Mouse (Mus musculus) embryonic facial prominence, embryonic 11.5 days (tissue): ENCODE measurements around the gene Adcy10. TPM values are rescaled to one million over a fixed set of nuclear protein-coding genes. Genes with fewer than 3 reads are reported as not detected.

ENCODE experiments used
- ATAC-seq: fragments of 200-750 bp; cut with Nextera tagmentation; replicated peaks from 2 replicates; pipeline ENCODE4 v1.8.0; 2017; ENCODE audit warnings: low read depth; ENCODE audit not compliant: insufficient number of reproducible peaks, low FRiP score, low TSS enrichment
- DNase-seq: peaks from one replicate; pipeline ENCODE4 v3.0.0-alpha.2; 2015; ENCODE audit warnings: low spot score
- H3K27ac ChIP-seq: fragments of 300-500 bp; sonication (generic); replicated peaks from 2 replicates; pipeline ENCODE4 v1.5.1; 2014; ENCODE audit warnings: mild to moderate bottlenecking, low read depth, low read length, control low read depth
- H3K27me3 ChIP-seq: fragments of 300-500 bp; sonication (generic); 2 replicates; pipeline ENCODE4 v1.6.1; 2014; ENCODE audit warnings: mild to moderate bottlenecking, low read length, moderate library complexity, mixed read lengths; ENCODE audit not compliant: control insufficient read depth, insufficient read depth
- H3K36me3 ChIP-seq: fragments of 300-500 bp; sonication (generic); replicated peaks from 2 replicates; pipeline ENCODE4 v1.6.1; 2014; ENCODE audit warnings: low read depth, mild to moderate bottlenecking, low read length, moderate library complexity, mixed read lengths; ENCODE audit not compliant: control insufficient read depth, insufficient read depth
- H3K4me1 ChIP-seq: fragments of 300-500 bp; sonication (generic); 2 replicates; pipeline ENCODE4 v1.6.1; 2014; ENCODE audit warnings: low read length, mixed read lengths; ENCODE audit not compliant: control insufficient read depth, insufficient read depth
- H3K4me2 ChIP-seq: fragments of 300-500 bp; sonication (generic); 2 replicates; pipeline ENCODE4 v1.6.1; 2014; ENCODE audit warnings: low read depth, mild to moderate bottlenecking, control low read depth, low read length, moderate library complexity
- H3K4me3 ChIP-seq: fragments of 300-500 bp; sonication (generic); 2 replicates; pipeline ENCODE4 v1.5.1; 2014; ENCODE audit warnings: low read depth, low read length, control low read depth
- H3K9ac ChIP-seq: fragments of 300-500 bp; sonication (generic); replicated peaks from 2 replicates; pipeline ENCODE4 v1.6.1; 2014; ENCODE audit warnings: mild to moderate bottlenecking, control low read depth, low read length
- H3K9me3 ChIP-seq: fragments of 300-500 bp; sonication (generic); replicated peaks from 2 replicates; pipeline ENCODE4 v1.6.1; 2016; ENCODE audit warnings: mild to moderate bottlenecking, low read length, inconsistent platforms, mixed read lengths; ENCODE audit not compliant: control insufficient read depth
- WGBS: fragments of 180-500 bp; shearing (Covaris S2); extraction: QIAGEN DNeasy Blood & Tissue Kit; methylation state at CpG from one replicate; pipeline ENCODE4 v1.1.7; 2014; 5-methylcytosine and 5-hydroxymethylcytosine counted together
- polyA plus RNA-seq: library from polyadenylated mRNA; unstranded; fragments of >200 nt; fragmentation: Nextera tagmentation; extraction: Ambion mirVana; gene quantifications from 2 replicates; pipeline ENCODE4 v1.2.1, GENCODE M21; 2014

The Adcy10 gene
- polyA plus RNA-seq, 1 experiment from 2014 or later = not detected

DNA sequence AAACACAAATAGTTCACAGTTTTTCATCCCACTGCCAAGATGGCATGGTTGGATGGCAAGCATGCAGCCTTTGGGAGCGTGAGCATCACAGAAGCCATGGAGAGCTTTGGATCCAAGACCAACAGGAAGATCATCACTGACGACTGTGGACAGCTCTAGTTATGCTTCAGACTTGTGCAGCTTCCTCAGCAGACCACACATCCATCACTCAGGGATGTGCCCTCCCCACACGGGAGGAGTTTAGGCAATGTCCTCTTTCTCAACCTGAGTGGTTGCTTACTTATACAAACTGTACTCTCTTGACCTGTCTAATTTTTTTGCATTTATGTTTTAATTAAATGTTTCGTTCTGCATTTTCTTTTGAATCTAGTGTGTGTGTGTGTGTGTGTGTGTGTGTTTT, 4.2 kb downstream of the Adcy10 start:
- no peak overlapping the region for H3K4me2 ChIP-seq
- no peak overlapping the region for H3K27ac ChIP-seq
- H3K9me3 ChIP-seq = no peaks in the 10 kb centered on the region
- no peak overlapping the region for H3K4me3 ChIP-seq
- ATAC-seq (no peak), DNase-seq (no peak)
- WGBS = 89% methylated on average over 4 of the region's 4 CpGs
- H3K27me3 ChIP-seq = no peaks in the 10 kb centered on the region
- no peaks in the 10 kb centered on the region for H3K4me1 ChIP-seq
- no peaks in the 10 kb centered on the region for H3K36me3 ChIP-seq
- no peak overlapping the region for H3K9ac ChIP-seq

DNA sequence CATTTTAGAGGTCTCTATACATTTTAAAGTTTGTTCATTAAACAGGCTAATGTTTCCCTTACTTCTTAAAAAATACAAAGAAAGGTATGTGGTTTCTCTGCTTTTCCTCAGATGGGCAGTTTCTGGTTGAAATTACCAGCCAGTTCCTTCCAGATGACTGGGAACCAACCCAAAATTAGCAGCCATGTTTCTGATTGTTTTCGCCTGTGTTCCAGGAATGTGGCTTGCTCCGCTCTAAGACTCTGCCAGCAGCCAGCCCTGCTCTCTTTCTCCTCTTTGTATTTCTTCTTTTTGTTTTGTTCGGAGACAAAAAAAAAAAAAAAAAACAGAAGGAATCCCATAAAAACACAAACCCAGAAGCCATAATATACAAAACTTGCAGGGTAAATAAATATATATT, 13.9 kb downstream of the Adcy10 start:
- ATAC-seq (no peak), DNase-seq (peak; percentile 43)
- Histone ChIP-seq H3K27ac (no peak overlapping the region), H3K27me3 (no peaks in the 10 kb centered on the region), H3K4me2 (no peak overlapping the region), H3K36me3 (no peaks in the 10 kb centered on the region), H3K4me3 (no peak overlapping the region), H3K4me1 (no peaks in the 10 kb centered on the region; the same call in 1 of the 2 replicates), H3K9me3 (no peaks in the 10 kb centered on the region), H3K9ac (no peak overlapping the region)
- WGBS = 51% methylated on average over 3 of the region's 3 CpGs

DNA sequence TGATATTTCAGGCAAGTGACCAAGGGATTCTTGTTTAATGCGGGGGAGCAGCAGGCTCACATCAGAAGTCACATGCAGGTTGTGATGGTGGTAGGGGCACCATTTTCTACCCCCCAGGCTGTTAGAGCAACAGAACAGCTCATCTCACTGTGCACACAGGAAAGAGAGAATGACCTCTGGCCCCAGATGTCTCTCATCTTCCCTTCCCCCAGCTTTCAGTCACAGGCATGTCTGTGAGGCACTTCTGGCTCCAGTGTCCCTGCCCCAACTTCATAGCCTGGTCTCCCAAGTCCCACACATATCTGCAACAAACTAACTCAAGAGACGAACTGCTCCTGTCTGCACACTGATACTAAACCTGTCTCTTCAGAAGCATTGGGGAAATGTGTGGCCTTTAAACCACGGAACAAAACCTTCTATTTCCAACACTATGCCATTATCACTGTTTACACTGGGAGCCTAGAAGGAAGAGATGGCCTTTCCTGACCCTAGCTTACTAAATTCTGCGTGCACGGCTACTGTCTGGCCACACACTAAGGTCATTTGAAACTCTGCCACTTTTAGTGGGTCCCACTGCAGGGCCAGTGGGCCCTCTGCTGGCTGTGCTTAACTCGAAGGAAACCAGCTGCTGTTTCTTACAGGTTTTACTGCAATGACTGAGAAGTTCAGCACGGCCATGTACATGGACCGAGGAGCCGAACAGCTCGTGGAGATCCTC, 18.5 kb downstream of the Adcy10 start:
- Histone ChIP-seq H3K27me3 (no peaks in the 10 kb centered on the region), H3K9ac (no peak overlapping the region), H3K36me3 (no peaks in the 10 kb centered on the region), H3K27ac (no peak overlapping the region), H3K4me1 (no peaks in the 10 kb centered on the region; the same call in 1 of the 2 replicates), H3K9me3 (no peaks in the 10 kb centered on the region), H3K4me2 (no peak overlapping the region), H3K4me3 (no peak overlapping the region)
- DNase-seq (peak; percentile 44), ATAC-seq (no peak)
- 33% methylated on average over 10 of the region's 10 CpGs for WGBS

DNA sequence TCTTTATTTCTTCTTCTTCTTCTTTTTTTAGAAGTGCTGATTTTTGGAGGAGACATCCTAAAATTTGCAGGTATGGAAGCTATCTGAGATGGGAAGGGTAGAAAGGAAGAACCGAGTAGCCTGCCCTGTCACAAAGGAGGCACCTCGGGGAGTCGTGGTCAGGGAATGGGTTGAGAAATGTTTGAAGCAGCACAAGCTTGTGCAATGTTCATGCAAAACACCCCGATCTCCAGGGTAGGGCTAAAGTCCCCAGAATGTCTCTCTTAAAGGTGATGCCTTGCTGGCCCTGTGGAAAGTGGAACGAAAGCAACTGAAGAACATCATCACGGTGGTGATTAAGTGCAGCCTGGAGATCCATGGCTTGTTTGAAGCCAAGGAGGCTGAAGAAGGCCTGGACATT, 21.3 kb downstream of the Adcy10 start:
- DNase-seq (no peak), ATAC-seq (no peak)
- no peak overlapping the region for H3K27ac ChIP-seq
- no peak overlapping the region for H3K9ac ChIP-seq
- no peaks in the 10 kb centered on the region for H3K9me3 ChIP-seq
- H3K4me2 ChIP-seq = no peak overlapping the region
- no peaks in the 10 kb centered on the region; the same call in 1 of the 2 replicates for H3K4me1 ChIP-seq
- H3K27me3 ChIP-seq = no peaks in the 10 kb centered on the region
- WGBS = 89% methylated on average over 6 of the region's 6 CpGs
- H3K36me3 ChIP-seq = no peaks in the 10 kb centered on the region
- no peak overlapping the region for H3K4me3 ChIP-seq

DNA sequence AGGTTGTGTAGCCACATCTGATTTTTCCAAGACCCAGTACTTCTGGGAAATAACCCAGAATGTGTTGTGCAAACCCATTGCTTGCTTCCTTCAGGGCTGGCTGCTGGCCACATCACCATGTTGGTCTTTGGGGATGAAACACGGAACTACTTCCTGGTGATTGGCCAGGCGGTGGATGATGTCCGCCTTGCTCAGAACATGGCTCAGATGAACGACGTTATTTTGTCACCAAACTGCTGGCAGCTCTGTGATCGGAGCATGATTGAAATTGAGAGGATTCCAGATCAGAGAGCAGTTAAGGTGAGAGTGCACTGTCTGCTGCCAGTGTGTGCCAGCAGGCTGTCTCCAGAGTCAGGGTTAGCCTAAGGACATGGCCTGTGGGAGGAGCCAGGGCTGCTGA, 25.2 kb downstream of the Adcy10 start:
- no peaks in the 10 kb centered on the region for H3K27me3 ChIP-seq
- H3K4me2 ChIP-seq = no peak overlapping the region
- H3K9me3 ChIP-seq = no peaks in the 10 kb centered on the region
- no peak overlapping the region for H3K9ac ChIP-seq
- WGBS = 84% methylated on average over 6 of the region's 6 CpGs
- DNase-seq (no peak), ATAC-seq (no peak)
- no peak overlapping the region for H3K27ac ChIP-seq
- no peaks in the 10 kb centered on the region for H3K36me3 ChIP-seq
- no peaks in the 10 kb centered on the region for H3K4me1 ChIP-seq
- no peak overlapping the region for H3K4me3 ChIP-seq

DNA sequence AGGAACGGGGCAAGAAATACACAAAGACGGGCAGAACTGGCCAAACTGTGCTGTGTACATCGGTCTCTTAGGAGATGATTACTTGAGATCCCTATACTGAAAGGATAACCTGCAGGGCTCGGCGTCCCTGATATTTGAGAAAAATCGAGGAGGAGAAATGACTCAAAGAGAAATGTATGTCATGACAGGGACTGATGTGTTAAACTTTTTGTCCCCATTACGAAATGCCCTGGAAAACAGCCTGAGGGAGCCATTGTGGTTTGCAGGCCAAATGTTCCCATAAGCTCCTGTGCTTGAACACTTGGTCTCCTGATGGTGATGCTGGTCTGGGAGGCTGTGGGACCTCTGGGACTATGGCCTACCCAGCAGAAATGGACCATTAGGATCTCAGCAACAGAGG, 35.7 kb downstream of the Adcy10 start:
- H3K27me3 ChIP-seq = no peaks in the 10 kb centered on the region
- H3K4me1 ChIP-seq = no peaks in the 10 kb centered on the region
- no peaks in the 10 kb centered on the region for H3K36me3 ChIP-seq
- ATAC-seq (no peak), DNase-seq (no peak)
- no peak overlapping the region for H3K27ac ChIP-seq
- WGBS = 92% methylated on average over 7 of the region's 7 CpGs
- no peak overlapping the region for H3K9ac ChIP-seq
- no peak overlapping the region for H3K4me3 ChIP-seq
- no peaks in the 10 kb centered on the region for H3K9me3 ChIP-seq
- no peak overlapping the region for H3K4me2 ChIP-seq

DNA sequence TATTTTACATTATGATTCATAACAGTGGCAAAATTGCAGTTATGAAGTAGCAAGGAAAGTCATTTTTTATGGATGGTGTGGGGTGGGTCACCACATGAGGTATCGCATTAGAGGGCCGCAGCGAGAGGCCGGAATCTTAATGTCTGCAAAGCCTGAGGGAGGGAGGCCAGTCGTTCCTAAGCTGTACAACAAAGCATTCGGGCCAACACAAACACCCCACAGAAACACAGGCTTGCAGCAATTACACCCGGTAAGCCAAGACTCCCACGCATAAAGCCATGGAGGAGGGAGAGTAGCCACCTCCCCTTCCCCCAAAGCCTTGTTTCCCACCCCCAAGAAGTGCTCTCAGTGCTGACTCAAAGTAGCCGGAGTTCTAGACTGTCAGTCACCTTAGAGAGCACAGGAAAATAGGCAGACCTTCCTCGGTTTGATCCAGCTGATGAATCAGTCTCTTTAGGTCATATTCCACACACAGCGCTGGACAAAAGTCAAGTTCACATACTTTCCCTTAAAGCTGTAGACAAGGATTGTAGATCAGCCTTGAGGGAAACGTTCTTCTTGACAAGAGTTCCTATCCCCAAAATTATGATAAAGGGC, 51.2 kb downstream of the Adcy10 start:
- no peak overlapping the region for H3K9ac ChIP-seq
- no peak overlapping the region for H3K4me2 ChIP-seq
- ATAC-seq (no peak), DNase-seq (no peak)
- 73% methylated on average over 12 of the region's 12 CpGs for WGBS
- no peaks in the 10 kb centered on the region for H3K9me3 ChIP-seq
- no peak overlapping the region for H3K27ac ChIP-seq
- no peak overlapping the region for H3K4me3 ChIP-seq
- no peaks in the 10 kb centered on the region for H3K36me3 ChIP-seq
- H3K27me3 ChIP-seq = no peaks in the 10 kb centered on the region
- no peaks in the 10 kb centered on the region for H3K4me1 ChIP-seq

DNA sequence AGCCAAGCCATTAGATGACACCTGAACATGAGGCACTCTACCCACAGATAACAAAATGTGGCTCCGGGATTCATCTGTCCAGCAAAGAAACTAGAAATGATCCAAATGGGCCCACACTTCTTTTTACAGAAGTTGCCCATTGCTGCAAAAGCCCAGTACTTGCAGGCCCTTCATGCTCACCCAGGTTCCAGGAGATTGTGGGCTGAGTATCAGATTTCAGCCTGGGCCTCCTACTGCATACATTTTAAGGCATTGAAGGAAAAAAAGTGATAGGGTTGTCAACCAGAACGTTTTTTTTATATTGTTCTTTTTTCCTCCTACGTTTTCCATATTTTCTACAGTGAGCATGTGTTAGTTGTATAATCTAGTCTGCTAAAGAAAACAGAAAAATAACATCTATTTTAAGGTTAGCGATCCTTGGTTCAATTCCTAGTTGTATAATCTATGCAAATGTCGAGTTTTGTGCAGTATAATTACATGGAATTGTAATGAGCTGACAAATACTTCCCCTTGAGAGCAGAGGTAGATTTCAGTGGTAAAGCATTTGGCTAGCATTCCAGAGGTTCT, 52.3 kb downstream of the Adcy10 start:
- Histone ChIP-seq H3K4me1 (no peaks in the 10 kb centered on the region), H3K36me3 (no peaks in the 10 kb centered on the region), H3K27ac (no peak overlapping the region), H3K4me3 (no peak overlapping the region), H3K4me2 (no peak overlapping the region), H3K27me3 (no peaks in the 10 kb centered on the region), H3K9ac (no peak overlapping the region), H3K9me3 (no peaks in the 10 kb centered on the region)
- 62% methylated on average over 5 of the region's 5 CpGs for WGBS
- ATAC-seq (no peak), DNase-seq (no peak)
